Mouse (Mus musculus) kidney, embryonic 16.5 days (tissue): ENCODE measurements around the gene Ell. TPM values are rescaled to one million over a fixed set of nuclear protein-coding genes. Genes with fewer than 3 reads are reported as not detected.

ENCODE experiments used
- ATAC-seq: fragments of 200-750 bp; cut with Nextera tagmentation; 2 replicates; pipeline ENCODE4 v1.8.0; 2017; ENCODE audit warnings: moderate TSS enrichment; ENCODE audit not compliant: low FRiP score, low TSS enrichment
- H3K27ac ChIP-seq: fragments of 300-500 bp; sonication (generic); 2 replicates; pipeline ENCODE4 v1.5.1; 2014; ENCODE audit warnings: low read length
- H3K27me3 ChIP-seq: fragments of 300-500 bp; sonication (generic); 2 replicates; pipeline ENCODE4 v1.6.1; 2014; ENCODE audit warnings: low read length, control low read depth, mixed read lengths; ENCODE audit not compliant: insufficient read depth
- H3K36me3 ChIP-seq: fragments of 300-500 bp; sonication (generic); 2 replicates; pipeline ENCODE4 v1.6.1; 2014; ENCODE audit warnings: low read length, control low read depth, mixed read lengths; ENCODE audit not compliant: insufficient read depth
- H3K4me1 ChIP-seq: fragments of 300-500 bp; sonication (generic); 2 replicates; pipeline ENCODE4 v1.6.1; 2014; ENCODE audit warnings: low read length, control low read depth, mixed read lengths; ENCODE audit not compliant: insufficient read depth
- H3K4me2 ChIP-seq: fragments of 300-500 bp; sonication (generic); replicated peaks from 2 replicates; pipeline ENCODE4 v1.6.1; 2014; ENCODE audit warnings: low read depth, low read length
- H3K4me3 ChIP-seq: fragments of 300-500 bp; sonication (generic); 2 replicates; pipeline ENCODE4 v1.5.1; 2014; ENCODE audit warnings: mild to moderate bottlenecking, low read length
- H3K9ac ChIP-seq: fragments of 300-500 bp; sonication (generic); replicated peaks from 2 replicates; pipeline ENCODE4 v1.6.1; 2014; ENCODE audit warnings: low read length
- H3K9me3 ChIP-seq: fragments of 300-500 bp; sonication (generic); 2 replicates; pipeline ENCODE4 v1.6.1; 2016; ENCODE audit warnings: low read length, control low read depth
- WGBS: fragments of 180-500 bp; shearing (Covaris S2); extraction: QIAGEN DNeasy Blood & Tissue Kit; methylation state at CpG from one replicate; pipeline ENCODE4 v1.1.7; 2014; 5-methylcytosine and 5-hydroxymethylcytosine counted together
- polyA plus RNA-seq: library from polyadenylated mRNA; unstranded; fragments of >200 nt; fragmentation: Nextera tagmentation; extraction: Ambion mirVana; gene quantifications from 2 replicates; pipeline ENCODE4 v1.2.1, GENCODE M21; 2015

Ell gene
- polyA plus RNA-seq, 1 experiment from 2014 or later, result 24.1 TPM

DNA sequence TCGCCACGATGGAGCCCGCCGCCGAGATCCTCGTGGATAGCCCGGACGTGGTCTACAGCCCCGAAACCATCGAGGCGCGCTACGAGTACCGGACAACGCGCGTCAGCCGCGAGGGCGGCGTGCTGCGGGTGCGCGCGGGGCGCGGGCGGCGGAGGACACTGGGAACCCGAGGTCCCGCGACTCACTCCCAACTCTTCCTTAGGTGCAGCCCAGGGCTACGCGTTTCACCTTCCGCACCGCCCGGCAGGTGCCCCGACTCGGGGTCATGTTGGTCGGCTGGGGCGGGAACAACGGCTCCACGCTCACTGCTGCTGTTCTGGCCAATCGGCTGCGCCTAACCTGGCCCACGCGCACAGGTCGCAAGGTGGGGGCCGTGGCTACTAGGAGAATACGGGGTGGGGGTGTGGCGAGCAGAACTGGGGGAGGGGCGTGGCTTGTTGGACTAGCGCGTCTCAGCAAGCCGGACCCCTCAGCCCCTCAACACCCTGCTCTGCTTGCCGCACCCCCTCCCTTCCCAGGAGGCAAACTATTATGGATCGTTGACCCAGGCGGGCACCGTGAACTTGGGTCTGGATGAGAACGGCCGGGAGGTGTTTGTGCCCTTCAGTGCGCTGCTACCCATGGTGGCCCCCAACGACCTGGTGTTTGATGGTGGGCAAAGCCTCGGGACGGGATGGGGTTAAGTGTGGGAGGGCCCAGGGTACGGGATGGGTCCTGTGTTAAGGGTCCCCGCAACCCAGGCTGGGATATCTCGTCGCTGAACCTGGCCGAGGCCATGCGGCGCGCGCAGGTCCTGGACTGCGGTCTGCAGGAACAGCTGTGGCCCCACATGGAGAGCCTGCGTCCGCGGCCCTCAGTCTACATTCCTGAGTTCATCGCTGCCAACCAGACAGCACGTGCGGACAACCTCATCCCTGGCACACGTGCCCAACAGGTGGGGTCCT is 55.6 kb downstream of the Ell start:
- H3K36me3 ChIP-seq, result peaks cover 31% of the 10 kb centered on the region
- peak overlapping the region; percentile 76 for H3K9ac ChIP-seq
- no peaks in the 10 kb centered on the region for H3K9me3 ChIP-seq
- peak overlapping the region; percentile 68 for H3K4me3 ChIP-seq
- H3K4me2 ChIP-seq, result peak overlapping the region; percentile 99
- peak overlapping the region; percentile 82 for H3K27ac ChIP-seq
- peak; percentile 1; the same call in 1 of the 2 replicates for ATAC-seq
- WGBS, result 11% methylated on average over 81 of the region's 82 CpGs
- peaks cover 60% of the 10 kb centered on the region for H3K4me1 ChIP-seq
- H3K27me3 ChIP-seq, result no peaks in the 10 kb centered on the region

DNA sequence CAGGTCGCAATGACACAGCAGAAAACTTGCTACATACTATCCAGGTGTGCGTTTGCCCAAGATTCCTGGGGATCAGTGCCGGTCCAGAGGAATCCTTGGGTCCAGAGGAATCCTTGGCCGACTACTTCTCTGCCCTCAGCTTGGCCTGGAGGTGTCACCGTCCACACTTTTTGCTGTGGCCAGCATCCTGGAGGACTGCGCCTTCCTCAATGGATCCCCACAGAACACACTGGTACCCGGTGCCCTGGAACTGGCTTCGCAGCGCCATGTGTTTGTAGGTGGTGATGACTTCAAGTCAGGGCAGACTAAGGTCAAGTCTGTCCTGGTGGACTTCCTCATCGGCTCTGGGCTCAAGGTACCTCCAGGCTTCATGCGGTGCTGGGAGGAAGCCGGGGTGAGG is 56.6 kb downstream of the Ell start:
- Histone ChIP-seq H3K27me3 (no peaks in the 10 kb centered on the region), H3K27ac (no peak overlapping the region), H3K36me3 (peaks cover 22% of the 10 kb centered on the region), H3K4me2 (peak overlapping the region; percentile 99; the same call in 1 of the 2 replicates), H3K9ac (peak overlapping the region; percentile 76; the same call in 1 of the 2 replicates), H3K4me1 (peaks cover 69% of the 10 kb centered on the region), H3K4me3 (no peak overlapping the region), H3K9me3 (no peaks in the 10 kb centered on the region)
- no peak for ATAC-seq
- whole genome bisulfite sequencing, result 92% methylated on average over 12 of the region's 12 CpGs

DNA sequence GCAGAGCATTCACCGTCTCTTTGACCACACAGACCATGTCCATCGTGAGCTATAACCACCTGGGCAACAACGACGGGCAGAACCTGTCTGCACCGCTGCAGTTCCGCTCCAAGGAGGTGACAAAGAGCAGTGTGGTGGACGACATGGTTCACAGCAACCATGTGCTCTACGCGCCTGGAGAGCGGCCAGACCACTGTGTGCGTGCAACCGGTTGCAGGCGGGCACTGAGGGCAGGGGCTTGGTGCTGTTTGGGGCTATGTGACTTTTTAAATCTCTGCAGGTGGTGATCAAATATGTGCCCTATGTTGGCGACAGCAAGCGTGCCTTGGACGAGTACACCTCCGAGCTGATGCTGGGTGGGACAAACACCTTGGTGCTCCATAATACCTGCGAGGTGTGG is 57.0 kb downstream of the Ell start:
- no peak for ATAC-seq
- H3K4me1 ChIP-seq, result peaks cover 73% of the 10 kb centered on the region
- no peaks in the 10 kb centered on the region for H3K9me3 ChIP-seq
- no peaks in the 10 kb centered on the region for H3K27me3 ChIP-seq
- peaks cover 20% of the 10 kb centered on the region for H3K36me3 ChIP-seq
- no peak overlapping the region for H3K4me2 ChIP-seq
- no peak overlapping the region for H3K9ac ChIP-seq
- WGBS, result 86% methylated on average over 18 of the region's 18 CpGs
- H3K4me3 ChIP-seq, result no peak overlapping the region
- H3K27ac ChIP-seq, result no peak overlapping the region

DNA sequence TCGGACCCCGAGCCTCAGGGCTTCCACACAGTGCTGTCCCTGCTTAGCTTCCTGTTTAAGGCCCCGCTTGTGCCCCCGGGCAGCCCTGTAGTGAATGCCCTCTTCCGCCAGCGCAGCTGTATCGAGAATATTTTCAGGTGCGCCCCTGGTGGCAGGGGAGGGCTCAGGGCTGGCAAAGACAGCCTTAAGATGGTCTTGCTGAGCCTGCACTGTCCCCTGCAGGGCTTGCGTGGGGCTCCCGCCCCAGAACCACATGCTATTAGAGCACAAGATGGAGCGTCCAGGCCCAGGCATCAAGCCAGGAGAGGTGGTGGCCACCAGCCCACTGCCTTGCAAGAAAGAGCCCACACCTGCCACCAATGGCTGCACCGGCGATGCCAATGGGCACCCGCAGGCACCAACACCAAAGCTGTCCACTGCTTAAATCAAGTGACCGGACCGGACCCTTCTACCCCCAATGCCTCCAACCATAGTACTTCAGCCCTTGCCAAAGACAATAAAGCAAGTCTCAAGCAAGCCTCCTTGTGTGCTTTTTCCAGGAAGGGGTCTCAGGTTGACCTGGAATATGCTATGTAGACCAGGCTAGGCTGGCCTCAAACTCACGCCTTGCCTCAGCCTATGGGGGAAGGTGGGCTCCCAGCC is 57.6 kb downstream of the Ell start:
- peak overlapping the region; percentile 74; the same call in 1 of the 2 replicates for H3K9ac ChIP-seq
- peaks cover 80% of the 10 kb centered on the region for H3K4me1 ChIP-seq
- peak overlapping the region; percentile 78; the same call in 1 of the 2 replicates for H3K4me2 ChIP-seq
- H3K27ac ChIP-seq, result no peak overlapping the region
- no peaks in the 10 kb centered on the region for H3K27me3 ChIP-seq
- ATAC-seq, result no peak
- WGBS, result 84% methylated on average over 17 of the region's 17 CpGs
- no peak overlapping the region for H3K4me3 ChIP-seq
- H3K36me3 ChIP-seq, result peaks cover 15% of the 10 kb centered on the region
- H3K9me3 ChIP-seq, result no peaks in the 10 kb centered on the region

DNA sequence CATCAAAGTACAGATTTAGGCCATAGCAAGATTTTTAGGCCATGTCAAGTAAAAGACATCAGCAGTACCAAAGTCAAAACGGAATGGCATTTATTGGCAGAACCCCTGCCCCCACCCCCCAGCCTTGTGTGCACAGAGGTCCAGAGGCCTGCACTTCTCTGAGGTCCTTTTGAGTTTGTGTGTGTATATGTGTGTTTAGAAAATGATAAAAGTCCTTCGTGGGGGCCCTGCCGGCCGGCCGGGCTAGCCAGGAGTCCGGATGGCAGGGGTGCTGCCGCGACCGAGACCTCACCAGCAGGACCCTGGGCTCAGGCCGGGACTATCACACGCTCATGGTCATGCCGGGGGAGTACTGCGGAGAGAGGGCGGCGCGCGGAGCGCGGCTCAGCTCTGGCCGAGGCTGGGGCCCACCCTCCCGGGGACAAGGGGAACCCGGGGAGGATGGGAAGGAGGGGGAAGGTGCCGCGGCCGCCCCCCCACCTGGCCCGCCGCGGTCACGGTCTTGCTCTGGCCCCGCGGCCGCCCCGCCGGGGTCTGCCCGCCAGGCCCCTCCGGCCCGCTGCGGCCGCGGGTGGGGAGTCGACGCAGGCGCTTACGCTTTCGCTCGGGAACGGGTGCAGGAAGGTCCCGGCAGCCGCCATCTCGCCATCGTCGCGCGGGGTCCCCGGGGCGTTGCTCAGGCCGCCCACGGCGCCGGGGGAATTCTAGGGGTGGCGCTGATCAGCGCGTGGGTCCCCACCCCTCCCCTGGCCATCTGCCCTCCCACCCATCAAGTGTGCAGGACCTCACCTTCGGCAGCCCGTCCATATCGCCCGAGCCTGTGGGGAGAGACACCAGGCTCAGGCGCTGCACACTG is 58.4 kb downstream of the Ell start:
- Histone ChIP-seq H3K27me3 (no peaks in the 10 kb centered on the region), H3K36me3 (peaks cover 21% of the 10 kb centered on the region), H3K4me2 (peak overlapping the region; percentile 78), H3K9ac (peak overlapping the region; percentile 74), H3K9me3 (no peaks in the 10 kb centered on the region), H3K4me3 (peak overlapping the region; percentile 48), H3K27ac (no peak overlapping the region), H3K4me1 (peaks cover 81% of the 10 kb centered on the region)
- ATAC-seq, result no peak
- 11% methylated on average over 66 of the region's 68 CpGs for WGBS

DNA sequence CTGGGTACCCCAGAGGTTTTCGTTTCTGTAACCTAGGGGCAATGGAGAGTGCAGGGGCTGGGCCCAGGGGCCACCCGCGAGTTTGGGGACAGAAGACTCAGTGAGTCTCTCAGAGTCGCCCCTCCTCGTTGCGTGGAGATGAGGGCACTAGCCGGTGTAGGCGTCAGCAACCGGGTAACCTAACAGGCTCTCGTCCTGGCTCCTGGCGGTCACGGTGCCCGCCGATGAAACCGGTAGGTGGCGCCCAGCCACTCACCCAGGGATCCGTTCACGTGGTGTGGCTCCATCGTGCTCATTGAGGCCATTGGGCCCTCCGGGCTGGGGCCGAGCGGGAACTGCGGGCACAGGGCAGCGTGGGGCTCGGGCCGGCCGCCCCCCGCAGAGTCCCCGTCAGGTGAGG is 59.0 kb downstream of the Ell start:
- WGBS, result 7% methylated on average over 29 of the region's 29 CpGs
- Histone ChIP-seq H3K27me3 (no peaks in the 10 kb centered on the region), H3K27ac (peak overlapping the region; percentile 9; the same call in 1 of the 2 replicates), H3K4me3 (peak overlapping the region; percentile 48), H3K4me1 (peaks cover 75% of the 10 kb centered on the region), H3K36me3 (peaks cover 26% of the 10 kb centered on the region), H3K4me2 (peak overlapping the region; percentile 78), H3K9me3 (no peaks in the 10 kb centered on the region), H3K9ac (peak overlapping the region; percentile 74)
- peak; percentile 16; the same call in 1 of the 2 replicates for ATAC-seq

DNA sequence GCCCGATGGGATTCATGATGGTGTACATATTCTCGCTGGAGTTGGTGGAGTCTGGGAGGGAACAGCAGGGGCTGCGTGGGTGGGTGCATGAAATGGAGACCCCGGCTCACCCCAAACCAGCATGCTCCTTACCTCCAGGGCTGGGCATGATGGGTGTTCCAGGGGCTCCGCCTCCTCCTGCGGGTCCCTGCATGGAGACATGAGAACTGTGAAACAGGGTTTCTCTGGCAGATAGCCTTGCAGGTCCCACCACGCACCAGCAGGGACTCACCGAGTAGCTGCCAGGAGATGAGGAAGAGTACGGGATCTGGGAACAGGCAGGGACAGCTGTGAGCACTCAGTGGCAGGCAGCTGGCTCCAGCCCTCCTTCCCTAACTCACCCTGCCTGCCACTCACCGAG is 59.5 kb downstream of the Ell start:
- peaks cover 26% of the 10 kb centered on the region for H3K36me3 ChIP-seq
- H3K27ac ChIP-seq, result peak overlapping the region; percentile 9; the same call in 1 of the 2 replicates
- peaks cover 70% of the 10 kb centered on the region for H3K4me1 ChIP-seq
- WGBS, result 19% methylated on average over 10 of the region's 10 CpGs
- peak overlapping the region; percentile 78 for H3K4me2 ChIP-seq
- ATAC-seq, result no peak
- H3K27me3 ChIP-seq, result no peaks in the 10 kb centered on the region
- H3K9ac ChIP-seq, result peak overlapping the region; percentile 45
- H3K9me3 ChIP-seq, result no peaks in the 10 kb centered on the region
- peak overlapping the region; percentile 48 for H3K4me3 ChIP-seq

DNA sequence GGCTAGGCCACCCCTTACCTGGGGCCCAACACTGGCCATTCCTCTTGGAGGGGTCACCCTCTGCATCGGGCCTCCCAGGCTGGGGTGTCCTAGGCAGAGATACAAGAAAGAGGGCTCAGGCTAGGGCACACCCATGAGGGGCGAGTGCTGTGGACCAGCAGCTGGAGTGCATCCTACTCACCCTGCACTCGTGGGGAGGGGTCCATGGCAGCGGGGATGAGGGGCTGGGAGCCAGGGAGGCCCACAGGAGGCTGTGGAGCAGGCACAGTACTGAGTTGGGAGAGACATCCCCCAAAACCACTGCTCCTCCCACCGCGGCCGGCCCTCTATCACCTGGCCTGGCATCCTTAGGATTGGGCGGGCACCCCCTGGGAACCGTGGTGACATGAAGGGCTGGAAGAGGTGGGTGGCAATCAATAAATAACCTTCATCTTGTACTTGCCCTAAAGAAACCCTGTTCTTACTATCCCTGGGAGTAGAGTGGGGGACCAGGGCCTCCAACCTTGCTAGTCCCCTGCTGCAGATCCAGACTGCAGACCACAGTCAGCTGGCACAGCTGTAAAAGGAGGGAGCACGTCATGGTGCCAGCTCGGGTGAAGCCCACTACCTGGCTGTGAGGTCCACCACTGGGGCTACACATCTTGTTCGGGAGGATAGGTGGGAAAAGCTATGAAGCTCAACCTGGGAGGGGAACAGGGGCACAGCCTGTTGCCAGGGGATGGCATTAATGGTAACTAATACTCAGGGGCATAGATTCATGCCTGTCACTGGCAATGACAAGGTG is 60.4 kb downstream of the Ell start:
- H3K9me3 ChIP-seq, result no peaks in the 10 kb centered on the region
- H3K36me3 ChIP-seq, result peaks cover 26% of the 10 kb centered on the region
- H3K4me2 ChIP-seq, result no peak overlapping the region
- WGBS, result 83% methylated on average over 12 of the region's 12 CpGs
- H3K27ac ChIP-seq, result peak overlapping the region; percentile 84; the same call in 1 of the 2 replicates
- H3K4me3 ChIP-seq, result no peak overlapping the region
- peaks cover 69% of the 10 kb centered on the region for H3K4me1 ChIP-seq
- H3K9ac ChIP-seq, result peak overlapping the region; percentile 32; the same call in 1 of the 2 replicates
- ATAC-seq, result no peak
- H3K27me3 ChIP-seq, result no peaks in the 10 kb centered on the region
